Mouse (Mus musculus): ENCODE results near the gene Naa80. TPM values are rescaled to one million over a fixed set of nuclear protein-coding genes. Genes with fewer than 3 reads are reported as not detected.
A peak's percentile ranks its signal among the peaks of the same experiment; 100 is the strongest.
"Not testable (repeated sequence)": the region's sequence is repeated elsewhere in the genome, so short reads cannot be mapped to it uniquely, and the experiment has no call there.

Naa80 gene
- polyA plus RNA-seq, 1 experiment from 2014 or later = 22.5 TPM

GRCm38 (mm10) chr9:107569270-107569669 is 9.4 kb upstream of the Naa80 start:
- H3K36me3 ChIP-seq = peaks cover 63% of the 10 kb centered on the region
- DNase-seq (ENCODE audit: low spot score) = no peak

GRCm38 (mm10) chr9:107570016-107570415 is 8.7 kb upstream of the Naa80 start:
- peak overlapping the region; percentile 96 for H3K27ac ChIP-seq
- peaks cover 59% of the 10 kb centered on the region for H3K4me1 ChIP-seq
- H3K27me3 ChIP-seq (ENCODE audit: low read depth, poor library complexity, severe bottlenecking) = no peaks in the 10 kb centered on the region
- H3K36me3 ChIP-seq = peaks cover 63% of the 10 kb centered on the region
- DNase-seq (ENCODE audit: low spot score) = no peak
- H3K9me3 ChIP-seq (replicated peaks) = no peaks in the 10 kb centered on the region
- H3K4me3 ChIP-seq = peak overlapping the region; percentile 83
- WGBS = 64% methylated on average over 13 of the region's 13 CpGs

More at GRCm38 (mm10) chr9:107569270-107569669, 9.4 kb upstream of the Naa80 start:
- peak overlapping the region; percentile 83 for H3K4me3 ChIP-seq
- peaks cover 64% of the 10 kb centered on the region for H3K4me1 ChIP-seq
- no peaks in the 10 kb centered on the region for H3K9me3 ChIP-seq (replicated peaks)
- H3K27me3 ChIP-seq (ENCODE audit: low read depth, poor library complexity, severe bottlenecking) = no peaks in the 10 kb centered on the region
- H3K27ac ChIP-seq = peak overlapping the region; percentile 96
- under 1% methylated on average over 23 of the region's 23 CpGs for WGBS

- peaks cover 56% of the 10 kb centered on the region for H3K4me1 ChIP-seq
- H3K27me3 ChIP-seq (ENCODE audit: low read depth, poor library complexity, severe bottlenecking) = no peaks in the 10 kb centered on the region
- 94% methylated on average over 21 of the region's 21 CpGs for WGBS
- H3K4me3 ChIP-seq = peak overlapping the region; percentile 83
- peaks cover 62% of the 10 kb centered on the region for H3K36me3 ChIP-seq
- peak overlapping the region; percentile 96; the same call in 1 of the 2 replicates for H3K27ac ChIP-seq
- H3K9me3 ChIP-seq (replicated peaks) = no peaks in the 10 kb centered on the region
- no peak for DNase-seq (ENCODE audit: low spot score)
These were observed 7.8 kb upstream of the Naa80 start for GRCm38 (mm10) chr9:107570845-107571244.

GRCm38 (mm10) chr9:107571534-107572326 is 7.0 kb upstream of the Naa80 start:
- Histone ChIP-seq H3K27me3 (ENCODE audit: low read depth, poor library complexity, severe bottlenecking) (no peaks in the 10 kb centered on the region), H3K9me3 (replicated peaks) (no peaks in the 10 kb centered on the region), H3K36me3 (peaks cover 56% of the 10 kb centered on the region), H3K4me3 (peak overlapping the region; percentile 83; the same call in 1 of the 2 replicates), H3K27ac (no peak overlapping the region; the same call in 1 of the 2 replicates), H3K4me1 (peaks cover 58% of the 10 kb centered on the region)
- WGBS = 95% methylated on average over 22 of the region's 22 CpGs
- no peak for DNase-seq (ENCODE audit: low spot score)

GRCm38 (mm10) chr9:107572327-107572662 is 6.4 kb upstream of the Naa80 start:
- H3K4me1 ChIP-seq = peaks cover 58% of the 10 kb centered on the region
- H3K36me3 ChIP-seq = peaks cover 56% of the 10 kb centered on the region
- H3K9me3 ChIP-seq (replicated peaks) = no peaks in the 10 kb centered on the region
- H3K27ac ChIP-seq = no peak overlapping the region
- no peak for DNase-seq (ENCODE audit: low spot score)
- no peaks in the 10 kb centered on the region for H3K27me3 ChIP-seq (ENCODE audit: low read depth, poor library complexity, severe bottlenecking)
- H3K4me3 ChIP-seq = 0 out of 2 replicates have a peak overlapping the region, but pooled peaks have one; percentile 83
- 100% methylated on average over 2 of the region's 2 CpGs for WGBS

- Histone ChIP-seq H3K36me3 (peaks cover 59% of the 10 kb centered on the region), H3K4me1 (peaks cover 57% of the 10 kb centered on the region)
- H3K9me3 ChIP-seq (replicated peaks); H3K27ac ChIP-seq; H3K27me3 ChIP-seq (ENCODE audit: low read depth, poor library complexity, severe bottlenecking); H3K4me3 ChIP-seq; DNase-seq (ENCODE audit: low spot score): not testable (repeated sequence)
- 84% methylated on average over 6 of the region's 6 CpGs for WGBS
These were observed 4.9 kb upstream of the Naa80 start for GRCm38 (mm10) chr9:107573774-107574173.

GRCm38 (mm10) chr9:107575579-107576356 is 2.9 kb upstream of the Naa80 start:
- Histone ChIP-seq H3K27me3 (ENCODE audit: low read depth, poor library complexity, severe bottlenecking) (no peaks in the 10 kb centered on the region), H3K36me3 (peaks cover 60% of the 10 kb centered on the region), H3K4me3 (0 out of 2 replicates have a peak overlapping the region, but pooled peaks have one; percentile 46), H3K9me3 (replicated peaks) (no peaks in the 10 kb centered on the region), H3K4me1 (peaks cover 62% of the 10 kb centered on the region), H3K27ac (peak overlapping the region; percentile 84)
- no peak for DNase-seq (ENCODE audit: low spot score)
- 83% methylated on average over 14 of the region's 14 CpGs for WGBS

GRCm38 (mm10) chr9:107576357-107577107 is 2.2 kb upstream of the Naa80 start, which contains the start of gene Hyal1:
TSS of gene Hyal1 (plus strand) at chr9:107576927.
- no peaks in the 10 kb centered on the region for H3K9me3 ChIP-seq (replicated peaks)
- peak within 1 kb of the TSS; percentile 46 for H3K4me3 ChIP-seq
- WGBS = 33% methylated on average over 16 of the region's 16 CpGs
- H3K27ac ChIP-seq = peak within 1 kb of the TSS; percentile 84
- DNase-seq (ENCODE audit: low spot score) = peak; percentile 88
- peaks cover 61% of the 10 kb centered on the region for H3K4me1 ChIP-seq
- H3K27me3 ChIP-seq (ENCODE audit: low read depth, poor library complexity, severe bottlenecking) = no peaks in the 10 kb centered on the region
- peaks cover 52% of the 10 kb centered on the region for H3K36me3 ChIP-seq

- Histone ChIP-seq H3K4me3 (peak overlapping the region; percentile 46), H3K4me1 (peaks cover 60% of the 10 kb centered on the region), H3K9me3 (replicated peaks) (no peaks in the 10 kb centered on the region), H3K36me3 (peaks cover 43% of the 10 kb centered on the region), H3K27me3 (ENCODE audit: low read depth, poor library complexity, severe bottlenecking) (no peaks in the 10 kb centered on the region), H3K27ac (0 out of 2 replicates have a peak overlapping the region, but pooled peaks have one; percentile 11)
- 95% methylated on average over 10 of the region's 10 CpGs for WGBS
- DNase-seq (ENCODE audit: low spot score) = no peak
These were observed 816 bp upstream of the Naa80 start for GRCm38 (mm10) chr9:107577871-107578270.

- peak overlapping the region; percentile 89 for H3K27ac ChIP-seq
- H3K36me3 ChIP-seq = peaks cover 44% of the 10 kb centered on the region
- peaks cover 64% of the 10 kb centered on the region for H3K4me1 ChIP-seq
- no peaks in the 10 kb centered on the region for H3K27me3 ChIP-seq (ENCODE audit: low read depth, poor library complexity, severe bottlenecking)
- peak overlapping the region; percentile 61 for H3K4me3 ChIP-seq
- 96% methylated on average over 14 of the region's 14 CpGs for WGBS
- no peak for DNase-seq (ENCODE audit: low spot score)
- H3K9me3 ChIP-seq (replicated peaks) = no peaks in the 10 kb centered on the region
These were observed 575 bp downstream of the Naa80 start for GRCm38 (mm10) chr9:107579023-107579900.

- Histone ChIP-seq H3K27me3 (ENCODE audit: low read depth, poor library complexity, severe bottlenecking) (no peaks in the 10 kb centered on the region), H3K27ac (peak within 1 kb of the TSS; percentile 89), H3K9me3 (replicated peaks) (no peaks in the 10 kb centered on the region), H3K36me3 (peaks cover 35% of the 10 kb centered on the region), H3K4me1 (peaks cover 60% of the 10 kb centered on the region), H3K4me3 (peak within 1 kb of the TSS; percentile 61)
- DNase-seq (ENCODE audit: low spot score) = peak; percentile 78
- under 1% methylated on average over 32 of the region's 32 CpGs for WGBS
These were observed 2.0 kb downstream of the Naa80 start, which contains the start of gene Hyal3 for GRCm38 (mm10) chr9:107580501-107581317. TSS of gene Hyal3 (plus strand) at chr9:107580818.

Measured in limb, embryonic 10.5 days (tissue).